Comparison of ENCODE assay signal across 8 mouse cellular contexts in genomic region chr6:124828101-124828592, GRCm38 (mm10). TPM values are rescaled to one million over a fixed set of nuclear protein-coding genes. Genes with fewer than 3 reads are reported as not detected.
DNase-seq lines count a peak whose midpoint lies in the region; ATAC-seq lines count a peak whose summit lies in the region.

No protein-coding gene starts in this region.

- peaks cover 14% of the 10 kb centered on the region for H3K36me3 ChIP-seq in forebrain, embryonic 16.5 days (ENCODE audit: control insufficient read depth, insufficient read depth)
- peaks cover 50% of the 10 kb centered on the region for H3K36me3 ChIP-seq in kidney, embryonic 14.5 days (ENCODE audit: control insufficient read depth, insufficient read depth, low read length)
- H3K36me3 ChIP-seq in stomach, embryonic 14.5 days (ENCODE audit: control insufficient read depth, insufficient read depth, low read length), result peaks cover 39% of the 10 kb centered on the region

- no peak overlapping the region for H3K27ac ChIP-seq in brown adipose tissue, adult 24 weeks (replicated peaks; ENCODE audit: low read depth, low read length)
- H3K27ac ChIP-seq in forebrain, embryonic 16.5 days (ENCODE audit: low read length), result peak overlapping the region; percentile 29
- no peak overlapping the region; the same call in 1 of the 2 replicates for H3K27ac ChIP-seq in kidney, embryonic 14.5 days (ENCODE audit: low read depth, low read length)
- peak overlapping the region; percentile 35; the same call in 1 of the 2 replicates for H3K27ac ChIP-seq in stomach, embryonic 14.5 days (ENCODE audit: low read length)

- peak overlapping the region; percentile 81 for H3K4me2 ChIP-seq in forebrain, embryonic 16.5 days (ENCODE audit: low read length)
- H3K4me2 ChIP-seq in kidney, embryonic 14.5 days (replicated peaks; ENCODE audit: low read depth, low read length), result peak overlapping the region; percentile 80
- peak overlapping the region; percentile 81 for H3K4me2 ChIP-seq in stomach, embryonic 14.5 days (replicated peaks; ENCODE audit: low read depth, low read length)

- 0 out of 2 replicates have a peak, but pooled peaks cover 6% of the 10 kb centered on the region for H3K4me1 ChIP-seq in brown adipose tissue, adult 24 weeks (ENCODE audit: control insufficient read depth, insufficient read depth, insufficient read length, low read length)
- peaks cover 25% of the 10 kb centered on the region for H3K4me1 ChIP-seq in forebrain, embryonic 16.5 days (replicated peaks; ENCODE audit: control insufficient read depth, insufficient read depth, low read length)
- peaks cover 11% of the 10 kb centered on the region for H3K4me1 ChIP-seq in kidney, embryonic 14.5 days (ENCODE audit: control insufficient read depth, insufficient read depth, low read length)
- H3K4me1 ChIP-seq in stomach, embryonic 14.5 days (ENCODE audit: control insufficient read depth, insufficient read depth, low read length), result peaks cover 6% of the 10 kb centered on the region; the same call in 1 of the 2 replicates

- no peaks in the 10 kb centered on the region for H3K9me3 ChIP-seq in forebrain, embryonic 16.5 days (ENCODE audit: control insufficient read depth, low read length)
- H3K9me3 ChIP-seq in kidney, embryonic 14.5 days (ENCODE audit: control insufficient read depth, low read length), result no peaks in the 10 kb centered on the region
- no peaks in the 10 kb centered on the region for H3K9me3 ChIP-seq in stomach, embryonic 14.5 days (ENCODE audit: control insufficient read depth, low read depth, low read length)

- peak; percentile 67 for DNase-seq in urinary bladder, postnatal 14 days (ENCODE audit: low spot score)
- no peak for DNase-seq in urinary bladder, adult 2 months (ENCODE audit: low spot score)
- peak; percentile 49 to 72 for DNase-seq in lung, postnatal 4 days
- DNase-seq in frontal cortex, postnatal 36 days (ENCODE audit: low spot score in 2 of 2), result no peak

- WGBS in forebrain, embryonic 16.5 days, result 23% methylated on average over 10 of the region's 10 CpGs
- WGBS in kidney, embryonic 14.5 days, result 22% methylated on average over 10 of the region's 10 CpGs
- 25% methylated on average over 10 of the region's 10 CpGs for WGBS in stomach, embryonic 14.5 days

- no peak for ATAC-seq in forebrain, embryonic 16.5 days
- no peak for ATAC-seq in kidney, embryonic 14.5 days (ENCODE audit: low FRiP score, low TSS enrichment)
- ATAC-seq in stomach, embryonic 14.5 days (ENCODE audit: insufficient number of reproducible peaks, insufficient read depth, low FRiP score, low read depth), result no peak

- H3K4me3 ChIP-seq in brown adipose tissue, adult 24 weeks (ENCODE audit: insufficient read depth, low read depth, low read length), result peak overlapping the region; percentile 59
- peak overlapping the region; percentile 75 for H3K4me3 ChIP-seq in forebrain, embryonic 16.5 days (replicated peaks; ENCODE audit: low read length)
- peak overlapping the region; percentile 62 for H3K4me3 ChIP-seq in kidney, embryonic 14.5 days (ENCODE audit: low read length)
- H3K4me3 ChIP-seq in stomach, embryonic 14.5 days (ENCODE audit: low read depth, low read length), result peak overlapping the region; percentile 69

- peak overlapping the region; percentile 54 for H3K9ac ChIP-seq in forebrain, embryonic 16.5 days (replicated peaks; ENCODE audit: low read depth, low read length)
- peak overlapping the region; percentile 61 for H3K9ac ChIP-seq in kidney, embryonic 14.5 days (ENCODE audit: low read depth, low read length)
- H3K9ac ChIP-seq in stomach, embryonic 14.5 days (replicated peaks; ENCODE audit: low read depth, low read length), result peak overlapping the region; percentile 36

- H3K27me3 ChIP-seq in forebrain, embryonic 16.5 days (replicated peaks; ENCODE audit: control insufficient read depth, insufficient read depth, low read length), result no peaks in the 10 kb centered on the region
- no peaks in the 10 kb centered on the region for H3K27me3 ChIP-seq in kidney, embryonic 14.5 days (ENCODE audit: control insufficient read depth, insufficient read depth, low read length)
- no peaks in the 10 kb centered on the region for H3K27me3 ChIP-seq in stomach, embryonic 14.5 days (ENCODE audit: control insufficient read depth, insufficient read depth, low read length)

RNA-seq across cellular contexts. Expression of gene Usp5, which starts 1.1 kb away (rescaled TPM):
- polyA plus RNA-seq in urinary bladder, adult 2 months (2012; rRNA removed), result 68.8 and 73.6 TPM in 2 replicates
- 35.8 and 39.4 TPM in 2 replicates for polyA plus RNA-seq in brown adipose tissue, adult 24 weeks (2012; ENCODE audit: insufficient read depth, insufficient read length, missing spikeins)
- 203 and 216 TPM in 2 replicates for polyA plus RNA-seq in forebrain, embryonic 16.5 days (2015; fragmentation: Nextera tagmentation; extraction: Ambion mirVana)
- 102 and 139 TPM in 2 replicates for polyA plus RNA-seq in kidney, embryonic 14.5 days (2014; fragmentation: Nextera tagmentation; extraction: Ambion mirVana)
- 121 and 123 TPM in 2 replicates for polyA plus RNA-seq in stomach, embryonic 14.5 days (2014; fragmentation: Nextera tagmentation; extraction: Ambion mirVana)

RNA-seq across cellular contexts. Expression of gene Cdca3, which starts 1.2 kb away (rescaled TPM):
- polyA plus RNA-seq in urinary bladder, adult 2 months (2012; rRNA removed), result 5.0 and 5.5 TPM in 2 replicates
- 2.4 TPM in 1 of 2 replicates, not detected in the other for polyA plus RNA-seq in brown adipose tissue, adult 24 weeks (2012; ENCODE audit: insufficient read depth, insufficient read length, missing spikeins)
- 69.7 and 76.7 TPM in 2 replicates for polyA plus RNA-seq in forebrain, embryonic 16.5 days (2015; fragmentation: Nextera tagmentation; extraction: Ambion mirVana)
- 201 and 232 TPM in 2 replicates for polyA plus RNA-seq in kidney, embryonic 14.5 days (2014; fragmentation: Nextera tagmentation; extraction: Ambion mirVana)
- 151 and 163 TPM in 2 replicates for polyA plus RNA-seq in stomach, embryonic 14.5 days (2014; fragmentation: Nextera tagmentation; extraction: Ambion mirVana)

RNA-seq across cellular contexts. Expression of gene Gnb3, which starts 11.9 kb away (rescaled TPM):
- 0.21 and 0.32 TPM in 2 replicates for polyA plus RNA-seq in urinary bladder, adult 2 months (2012; rRNA removed)
- not detected in 2 replicates for polyA plus RNA-seq in brown adipose tissue, adult 24 weeks (2012; ENCODE audit: insufficient read depth, insufficient read length, missing spikeins)
- polyA plus RNA-seq in forebrain, embryonic 16.5 days (2015; fragmentation: Nextera tagmentation; extraction: Ambion mirVana), result 0.42 and 0.75 TPM in 2 replicates
- 0.84 and 1.3 TPM in 2 replicates for polyA plus RNA-seq in kidney, embryonic 14.5 days (2014; fragmentation: Nextera tagmentation; extraction: Ambion mirVana)
- 1.4 and 1.5 TPM in 2 replicates for polyA plus RNA-seq in stomach, embryonic 14.5 days (2014; fragmentation: Nextera tagmentation; extraction: Ambion mirVana)

RNA-seq across cellular contexts. Expression of gene Tpi1, which starts 14.1 kb away (rescaled TPM):
- 322 and 324 TPM in 2 replicates for polyA plus RNA-seq in urinary bladder, adult 2 months (2012; rRNA removed)
- 519 and 573 TPM in 2 replicates for polyA plus RNA-seq in brown adipose tissue, adult 24 weeks (2012; ENCODE audit: insufficient read depth, insufficient read length, missing spikeins)
- 359 and 360 TPM in 2 replicates for polyA plus RNA-seq in forebrain, embryonic 16.5 days (2015; fragmentation: Nextera tagmentation; extraction: Ambion mirVana)
- polyA plus RNA-seq in kidney, embryonic 14.5 days (2014; fragmentation: Nextera tagmentation; extraction: Ambion mirVana), result 643 and 681 TPM in 2 replicates
- polyA plus RNA-seq in stomach, embryonic 14.5 days (2014; fragmentation: Nextera tagmentation; extraction: Ambion mirVana), result 844 and 872 TPM in 2 replicates

RNA-seq across cellular contexts. Expression of gene Spsb2, which starts 19.7 kb away (rescaled TPM):
- polyA plus RNA-seq in urinary bladder, adult 2 months (2012; rRNA removed), result 22.3 and 24.4 TPM in 2 replicates
- 5.1 and 7.3 TPM in 2 replicates for polyA plus RNA-seq in brown adipose tissue, adult 24 weeks (2012; ENCODE audit: insufficient read depth, insufficient read length, missing spikeins)
- 4.7 and 5.9 TPM in 2 replicates for polyA plus RNA-seq in forebrain, embryonic 16.5 days (2015; fragmentation: Nextera tagmentation; extraction: Ambion mirVana)
- polyA plus RNA-seq in kidney, embryonic 14.5 days (2014; fragmentation: Nextera tagmentation; extraction: Ambion mirVana), result 8.7 and 11.4 TPM in 2 replicates
- 7.4 and 8.0 TPM in 2 replicates for polyA plus RNA-seq in stomach, embryonic 14.5 days (2014; fragmentation: Nextera tagmentation; extraction: Ambion mirVana)

Comparison
In these comparisons a context has a peak if more than half of its experiments do, and no peak if none do; other contexts are left out.
1. DNase-seq: peak in urinary bladder, postnatal 14 days (single experiment) and lung, postnatal 4 days (2 of 2); none in urinary bladder, adult 2 months (single experiment) and frontal cortex, postnatal 36 days (0 of 2).
2. H3K27ac ChIP-seq: peak in forebrain, embryonic 16.5 days (single experiment) and stomach, embryonic 14.5 days (single experiment); none in brown adipose tissue, adult 24 weeks (single experiment) and kidney, embryonic 14.5 days (single experiment).
3. RNA of gene Cdca3, which starts 1.2 kb away (polyA plus RNA-seq): 201 to 232 TPM in kidney, embryonic 14.5 days, 151 to 163 TPM in stomach, embryonic 14.5 days and 69.7 to 76.7 TPM in forebrain, embryonic 16.5 days; 5.0 to 5.5 TPM in urinary bladder, adult 2 months and 2.4 TPM in brown adipose tissue, adult 24 weeks; every median in the first group is over 10 times any median in the second.
4. Peak in every context shown above with its lines, with median percentiles within 50 percentile points of each other: H3K4me3 ChIP-seq, H3K4me2 ChIP-seq and H3K9ac ChIP-seq.